Mouse (Mus musculus) kidney, postnatal 14 days (tissue): ENCODE results near the gene Efnb2.

Source experiments
- DNase-seq: peaks from one replicate; pipeline ENCODE4 v3.0.0; 2022; ENCODE audit warnings: mixed read lengths

Efnb2 gene

GRCm38 (mm10) chr8:8655346-8656340, 5.4 kb downstream of the Efnb2 start:
- DNase-seq = no peak

DNA sequence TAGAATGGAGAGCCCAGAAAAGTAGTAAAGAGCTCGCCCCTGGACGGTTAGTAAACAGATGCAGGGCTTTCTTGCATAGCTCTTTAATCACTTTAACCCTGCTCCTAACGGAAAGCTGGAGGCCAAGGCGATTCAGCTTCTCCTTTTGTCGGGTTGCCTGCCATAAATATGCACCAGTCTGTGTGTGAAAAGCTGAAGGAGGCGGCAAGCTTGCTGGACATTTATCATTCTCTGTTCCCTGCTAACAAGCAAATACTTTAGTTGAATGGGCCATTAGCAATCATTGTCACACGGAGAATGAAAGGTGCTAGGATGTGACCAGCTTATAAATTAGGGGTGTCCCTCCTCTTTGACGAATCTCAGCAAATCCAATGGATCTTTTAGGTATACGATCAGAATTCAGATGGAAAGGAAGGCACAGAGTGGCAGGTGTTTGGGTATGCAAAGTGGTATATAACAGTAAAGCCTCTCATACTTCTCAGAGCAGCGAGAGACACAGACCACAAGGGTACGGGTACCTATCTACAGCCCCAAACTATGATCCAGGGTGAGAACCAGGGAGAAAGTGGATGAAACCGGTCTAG, 7.0 kb downstream of the Efnb2 start:
- no peak for DNase-seq

DNA sequence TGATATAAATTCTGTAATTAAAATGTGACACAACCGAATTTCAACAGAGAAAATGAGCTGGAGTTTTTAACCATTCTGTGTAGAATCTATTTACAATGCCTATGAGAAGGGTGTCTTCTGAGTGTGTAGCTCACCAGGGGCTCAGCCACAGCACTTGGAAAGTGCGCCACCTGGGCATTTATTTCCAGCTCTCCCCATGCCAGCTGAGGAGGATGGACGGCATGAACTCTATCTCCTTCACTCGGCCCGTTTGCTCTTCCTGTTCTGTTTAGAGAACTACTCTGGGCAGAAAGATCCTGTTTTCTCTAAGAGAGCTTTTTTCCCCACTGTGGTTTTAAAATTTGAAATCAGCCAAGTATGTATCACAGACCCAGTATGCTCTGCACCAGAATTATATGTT, 7.7 kb downstream of the Efnb2 start:
- DNase-seq = no peak

- no peak for DNase-seq
Measured at GRCm38 (mm10) chr8:8652388-8652787, 8.7 kb downstream of the Efnb2 start.

DNA sequence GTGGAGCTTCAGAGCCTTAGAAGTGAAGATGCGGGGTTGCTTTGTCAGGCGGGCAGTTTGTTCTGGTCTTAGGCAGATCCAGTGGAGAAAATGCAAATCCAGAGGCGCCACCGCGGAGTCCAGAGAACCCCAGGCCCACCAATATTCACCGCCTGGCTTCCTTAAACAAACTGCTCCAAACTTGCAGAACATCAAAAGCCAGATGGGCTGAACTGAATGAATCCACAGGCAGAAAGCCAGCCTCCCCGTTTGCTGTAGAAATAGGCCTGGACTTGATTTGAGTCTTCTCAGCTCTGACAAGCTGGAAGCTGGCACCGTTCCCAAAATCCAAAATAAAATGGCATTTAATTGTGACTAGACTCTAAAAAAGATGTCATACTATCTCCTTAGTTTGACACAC, 11.1 kb downstream of the Efnb2 start:
- peak; percentile 33 for DNase-seq

DNA sequence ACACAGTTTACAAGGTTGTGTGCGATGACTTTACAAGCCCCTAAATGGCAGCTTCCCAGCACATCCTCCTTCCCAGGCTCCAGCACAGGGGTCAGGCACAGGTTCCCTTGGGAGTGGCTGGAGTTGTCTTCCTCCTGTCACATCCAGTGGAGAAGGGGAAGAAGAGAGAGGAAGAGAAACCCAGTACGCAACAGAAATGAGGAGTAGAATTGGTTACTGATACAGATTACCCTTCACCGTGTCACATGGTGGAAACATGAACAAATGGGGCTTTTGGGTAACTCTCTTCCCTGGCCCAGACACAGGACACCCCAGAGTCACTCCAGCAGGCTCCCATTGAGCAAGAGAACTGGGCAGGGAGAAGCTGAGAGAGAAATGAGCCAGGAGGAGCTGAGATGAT, 11.5 kb downstream of the Efnb2 start:
- no peak for DNase-seq

- DNase-seq = no peak
Measured at GRCm38 (mm10) chr8:8648686-8649085, 12.4 kb downstream of the Efnb2 start.

- DNase-seq = no peak
Measured at GRCm38 (mm10) chr8:8647824-8648223, 13.2 kb downstream of the Efnb2 start.

DNA sequence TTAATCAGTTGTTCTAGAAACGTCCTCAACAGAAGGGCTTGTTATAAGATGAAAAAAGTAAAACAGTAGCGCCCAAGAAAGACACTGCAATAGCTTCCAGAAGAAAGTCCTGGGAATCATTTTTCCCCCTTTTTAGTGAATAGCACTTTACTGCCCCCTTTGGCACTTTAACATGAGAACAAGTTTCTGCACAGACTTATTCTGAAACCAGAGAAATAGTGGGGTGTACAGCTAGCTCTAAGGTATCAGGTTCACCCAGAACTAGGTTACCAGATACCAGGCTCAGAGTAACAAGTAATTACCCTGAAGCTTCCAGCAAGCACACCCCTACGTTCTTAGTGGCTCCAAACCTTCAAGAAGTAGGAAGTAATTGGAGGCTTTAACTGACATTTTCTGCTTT, 13.7 kb downstream of the Efnb2 start:
- DNase-seq = no peak

DNA sequence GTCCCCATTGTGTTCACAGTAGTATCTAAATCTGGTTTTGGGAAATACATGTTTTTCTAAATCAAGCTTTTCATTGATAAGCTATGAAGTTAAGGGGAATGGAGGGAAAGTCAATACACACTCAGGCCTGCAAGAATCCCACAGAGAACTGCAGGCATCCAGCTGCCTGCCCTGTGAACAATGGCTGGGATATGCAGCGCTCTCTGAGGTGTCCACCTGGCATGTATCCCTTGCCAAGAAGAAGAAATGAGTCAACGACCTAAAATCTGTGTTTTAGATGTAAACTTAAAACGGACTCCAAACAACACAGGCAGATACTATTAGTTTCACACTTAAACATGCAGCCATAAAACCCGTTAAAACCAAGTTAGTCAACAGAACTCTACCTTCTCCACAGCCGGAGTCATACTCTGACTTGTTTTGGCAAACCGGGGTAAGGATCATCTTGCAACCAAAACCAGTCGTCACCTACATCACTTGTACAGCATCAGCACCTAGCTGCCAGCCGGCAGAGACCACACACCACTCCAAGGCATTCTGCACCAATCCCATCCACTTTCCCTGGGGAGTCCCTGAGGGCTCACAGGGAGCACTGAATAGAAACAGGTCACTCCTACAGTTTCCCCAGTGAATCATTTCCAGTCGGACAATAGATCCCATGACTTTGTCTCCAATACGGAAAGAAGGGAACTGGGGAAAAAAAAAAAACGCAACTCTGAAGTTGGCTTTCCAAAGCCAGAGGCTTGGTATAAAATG, 16.7 kb downstream of the Efnb2 start:
- DNase-seq = no peak

DNA sequence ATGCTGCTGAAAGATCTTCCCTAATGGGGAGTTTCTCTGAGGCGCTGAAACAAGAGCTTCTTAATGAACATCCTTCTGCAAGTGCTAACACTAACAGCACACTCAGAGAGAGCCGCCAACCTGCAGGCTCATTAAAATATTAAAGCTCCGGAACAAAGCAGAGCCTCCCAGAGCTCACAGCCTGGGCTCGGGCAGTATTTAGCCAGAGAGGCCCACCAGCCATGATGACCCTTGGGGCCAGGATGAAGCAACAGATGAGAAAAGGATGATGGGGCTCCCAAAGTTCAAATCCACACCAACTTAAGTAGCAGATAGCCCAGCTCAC, 20.8 kb downstream of the Efnb2 start:
- DNase-seq = no peak

DNA sequence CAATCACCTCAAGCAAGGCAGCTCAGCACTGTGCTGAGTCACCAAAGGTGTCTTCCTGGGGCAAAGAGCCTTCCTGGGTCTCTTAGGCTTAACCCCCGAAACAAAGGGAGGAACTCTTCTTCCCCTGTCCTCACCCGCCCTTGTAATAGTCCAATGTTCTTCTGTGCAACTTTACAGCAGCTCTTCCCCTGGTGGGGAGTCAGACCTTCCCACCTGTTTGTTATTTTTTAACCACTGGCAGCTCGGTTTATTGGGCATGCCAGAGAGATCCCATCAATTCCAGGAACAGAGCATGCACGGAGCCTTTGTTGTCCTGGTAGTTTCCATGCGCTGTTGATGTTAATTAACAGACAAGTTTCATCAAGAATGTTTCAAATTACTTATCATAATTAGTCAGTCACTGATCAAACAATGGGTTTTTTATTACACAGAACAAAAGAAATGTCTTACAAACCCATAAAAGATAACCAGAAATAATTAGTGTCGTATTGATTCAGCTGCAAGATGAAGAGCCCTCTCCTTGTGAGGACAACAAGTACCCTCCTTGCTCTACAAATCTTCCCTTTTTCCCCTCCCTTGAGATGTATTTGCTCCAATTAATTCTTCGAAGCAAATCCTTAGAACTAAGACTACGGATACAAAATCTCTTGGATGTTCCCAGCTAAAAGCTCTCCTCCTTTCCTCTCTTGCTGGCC, 21.3 kb downstream of the Efnb2 start:
- no peak for DNase-seq

GRCm38 (mm10) chr8:8631394-8631793, 29.6 kb downstream of the Efnb2 start:
- no peak for DNase-seq

DNA sequence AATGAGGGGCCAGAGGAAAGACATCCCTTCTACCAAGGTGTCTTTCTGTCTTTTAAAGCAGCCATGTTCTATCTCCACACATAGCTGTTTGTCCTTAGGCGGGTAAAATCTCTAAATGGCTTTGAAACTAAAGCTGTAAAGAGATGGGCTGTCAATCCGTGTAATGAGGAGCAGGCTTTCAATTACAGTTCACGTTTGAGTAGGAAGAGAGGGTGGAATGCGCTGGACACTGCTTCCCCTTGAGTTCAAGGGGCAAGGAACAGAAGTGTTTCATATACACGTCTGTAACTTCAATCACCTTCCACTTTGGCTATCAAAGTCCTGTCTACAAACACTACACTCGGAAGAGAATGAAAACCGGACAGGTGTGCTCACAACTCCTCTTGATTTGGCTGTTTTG, 37.0 kb downstream of the Efnb2 start:
- no peak for DNase-seq

GRCm38 (mm10) chr8:8623486-8623885, 37.6 kb downstream of the Efnb2 start:
- DNase-seq = peak; percentile 60

GRCm38 (mm10) chr8:8622476-8622875, 38.6 kb downstream of the Efnb2 start:
- no peak for DNase-seq

DNA sequence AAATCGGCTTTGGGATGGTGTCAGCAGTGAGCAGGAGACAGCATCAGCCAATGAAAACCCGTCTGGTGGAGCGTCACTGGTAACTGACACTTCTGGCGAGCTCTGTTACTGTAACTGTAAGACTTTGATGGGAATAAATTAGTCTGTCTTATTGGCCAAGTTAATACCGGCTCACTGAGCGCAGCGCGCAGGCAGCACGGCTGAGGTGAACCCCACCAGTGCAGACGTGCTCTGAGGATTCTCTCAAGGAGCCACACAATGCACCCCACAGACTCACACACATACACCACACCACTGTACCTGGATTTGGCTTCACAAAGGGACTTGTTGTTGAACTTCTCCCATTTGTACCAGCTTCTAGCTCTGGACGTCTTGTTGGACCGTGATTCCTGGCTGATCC, 39.0 kb downstream of the Efnb2 start:
- no peak for DNase-seq

DNA sequence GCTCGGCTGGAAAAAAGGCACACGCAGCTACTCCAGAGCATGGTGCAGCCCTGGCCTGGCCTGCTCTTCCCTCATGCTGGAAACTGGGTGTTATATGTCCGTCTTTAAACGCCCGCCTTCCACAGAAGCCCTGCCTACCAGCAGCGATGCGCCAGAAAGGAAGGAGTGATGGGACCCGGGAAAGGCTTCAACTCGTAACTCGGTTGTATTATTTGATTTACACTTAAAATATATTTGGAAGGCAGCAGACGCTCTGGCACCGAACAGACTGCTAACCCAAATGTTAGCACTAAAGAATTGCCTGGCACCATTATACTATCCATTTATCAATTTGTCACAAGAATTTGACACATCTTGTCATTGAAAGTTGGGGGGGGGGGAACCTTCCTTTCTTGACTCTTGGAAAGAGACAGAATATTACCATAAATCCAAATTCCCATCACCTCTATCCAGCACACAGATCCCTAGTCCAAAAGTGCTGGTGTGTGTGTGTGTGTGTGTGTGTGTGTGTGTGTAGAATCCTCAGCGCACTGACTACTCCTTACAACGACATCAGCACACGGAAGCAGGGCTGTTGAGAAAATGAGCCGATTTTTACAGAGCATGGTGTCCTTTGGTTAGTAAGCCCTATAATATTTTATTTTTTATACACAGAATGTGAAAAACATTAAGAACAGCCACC, 39.7 kb downstream of the Efnb2 start:
- DNase-seq = no peak

DNA sequence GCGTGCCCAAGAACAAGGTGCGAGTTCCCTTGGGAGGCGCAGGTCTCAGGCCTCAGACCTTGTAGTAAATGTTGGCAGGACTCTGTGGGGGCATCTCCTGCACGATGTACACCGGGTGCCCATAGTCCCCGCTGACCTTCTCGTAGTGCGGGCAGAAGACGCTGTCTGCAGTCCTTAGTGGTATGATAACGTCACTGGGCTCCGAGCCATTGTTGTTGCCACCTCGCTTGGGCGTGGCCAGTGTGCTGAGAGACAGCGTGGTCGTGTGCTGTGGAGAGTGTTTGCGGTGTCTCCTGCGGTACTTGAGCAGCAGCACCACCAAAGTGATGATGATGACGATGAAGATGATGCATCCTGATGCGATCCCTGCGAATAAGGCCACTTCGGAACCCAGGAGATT, 40.5 kb downstream of the Efnb2 start:
- DNase-seq = no peak

- no peak for DNase-seq
Measured at GRCm38 (mm10) chr8:8619221-8620194, 41.5 kb downstream of the Efnb2 start.

DNA sequence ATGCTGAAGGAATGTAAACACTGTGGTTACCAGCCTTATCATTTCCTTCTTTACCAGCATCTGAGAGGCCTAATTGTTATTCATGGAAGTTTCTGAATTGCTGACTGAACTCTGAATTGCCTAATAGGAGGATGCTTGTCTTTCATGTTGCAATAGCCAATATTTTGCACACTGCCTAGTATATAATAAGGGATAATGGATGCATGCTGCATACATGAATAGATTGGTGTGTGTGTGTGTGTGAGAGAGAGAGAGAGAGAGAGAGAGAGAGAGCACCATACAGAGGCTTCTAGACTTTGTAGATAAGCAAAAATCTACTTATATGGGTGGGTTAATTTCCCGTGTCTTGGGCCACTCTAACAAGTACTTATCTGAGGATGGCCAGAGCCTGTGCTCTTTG, 47.2 kb downstream of the Efnb2 start:
- DNase-seq = no peak
